Mouse (Mus musculus): ENCODE data around the gene Efcab6. TPM values are rescaled to one million over a fixed set of nuclear protein-coding genes. Genes with fewer than 3 reads are reported as not detected.

The Efcab6 gene
- polyA plus RNA-seq, 1 experiment, result not detected

- TF ChIP-seq CTCF (IDR thresholded peaks at IDR 0.05; ENCODE audit: low read depth, low read length) (no peak), POLR2A (IDR thresholded peaks at IDR 0.05; ENCODE audit: insufficient read depth, low read length) (no peak), EP300 (IDR thresholded peaks at IDR 0.05; ENCODE audit: insufficient read depth, low read depth, low read length) (no peak)
- no peaks in the 10 kb centered on the region for H3K4me1 ChIP-seq (ENCODE audit: control insufficient read depth, insufficient read depth, low read length)
- H3K27me3 ChIP-seq (ENCODE audit: control insufficient read depth, insufficient read depth, low read length, poor library complexity, severe bottlenecking), result no peaks in the 10 kb centered on the region
- H3K36me3 ChIP-seq (ENCODE audit: control insufficient read depth, insufficient read depth, low read length, poor library complexity, severe bottlenecking), result no peaks in the 10 kb centered on the region
- no peak overlapping the region for H3K9ac ChIP-seq (ENCODE audit: low read depth, poor library complexity, severe bottlenecking)
- H3K27ac ChIP-seq (ENCODE audit: insufficient read depth, low read length), result no peak overlapping the region
- H3K4me3 ChIP-seq (ENCODE audit: low read depth, low read length), result no peak overlapping the region
- no peaks in the 10 kb centered on the region for H3K9me3 ChIP-seq (replicated peaks; ENCODE audit: control insufficient read depth, insufficient read depth, low read length, poor library complexity, severe bottlenecking)
Observed at GRCm38 (mm10) chr15:83965126-83965525, 100.1 kb downstream of the Efcab6 start.

DNA sequence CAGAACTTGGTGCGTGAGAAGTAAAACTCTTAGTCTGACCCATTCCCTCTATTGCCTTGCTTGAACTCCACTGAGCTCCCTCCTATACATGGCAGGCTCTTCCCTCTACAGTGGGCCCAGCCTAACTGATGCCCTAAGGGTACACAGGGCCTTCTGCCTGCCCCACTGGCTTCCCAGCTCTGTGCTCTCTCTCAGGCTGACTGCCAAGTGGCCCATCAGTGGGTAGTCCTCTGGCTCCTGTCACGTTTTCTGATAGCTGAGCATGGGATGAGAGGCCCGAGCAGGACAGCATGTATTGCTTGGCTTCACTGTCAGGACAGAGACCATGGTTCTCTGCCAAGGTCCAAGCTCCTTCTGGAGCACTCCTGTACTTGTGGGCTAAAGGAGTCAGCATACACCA lies 106.8 kb downstream of the Efcab6 start:
- Histone ChIP-seq H3K9ac (ENCODE audit: low read depth, poor library complexity, severe bottlenecking) (no peak overlapping the region), H3K27me3 (ENCODE audit: control insufficient read depth, insufficient read depth, low read length, poor library complexity, severe bottlenecking) (no peaks in the 10 kb centered on the region), H3K4me3 (ENCODE audit: low read depth, low read length) (no peak overlapping the region), H3K27ac (ENCODE audit: insufficient read depth, low read length) (no peak overlapping the region), H3K9me3 (replicated peaks; ENCODE audit: control insufficient read depth, insufficient read depth, low read length, poor library complexity, severe bottlenecking) (no peaks in the 10 kb centered on the region), H3K4me1 (ENCODE audit: control insufficient read depth, insufficient read depth, low read length) (no peaks in the 10 kb centered on the region), H3K36me3 (ENCODE audit: control insufficient read depth, insufficient read depth, low read length, poor library complexity, severe bottlenecking) (no peaks in the 10 kb centered on the region)
- no peak for TF ChIP-seq EP300 (IDR thresholded peaks at IDR 0.05; ENCODE audit: insufficient read depth, low read depth, low read length)
- TF ChIP-seq POLR2A (IDR thresholded peaks at IDR 0.05; ENCODE audit: insufficient read depth, low read length), result no peak
- no peak for TF ChIP-seq CTCF (IDR thresholded peaks at IDR 0.05; ENCODE audit: low read depth, low read length)

DNA sequence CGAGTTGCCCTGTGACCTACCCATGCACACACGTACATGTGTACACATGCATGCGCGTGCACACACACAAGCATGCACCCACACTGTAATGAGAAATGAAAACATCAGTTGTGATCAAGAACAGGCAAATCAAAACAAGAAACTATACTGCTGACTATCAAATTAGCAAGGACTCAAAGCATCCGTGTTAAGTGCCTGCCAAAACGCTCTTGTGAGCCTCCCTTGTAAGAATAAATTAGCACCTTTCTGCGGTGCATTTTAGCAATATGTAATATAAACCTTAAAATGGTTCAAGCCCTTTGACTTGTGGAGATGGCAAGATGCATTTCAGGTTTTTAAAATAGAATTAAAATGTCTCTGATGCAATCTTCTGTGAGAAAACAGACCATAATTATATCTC lies 108.2 kb downstream of the Efcab6 start:
- Histone ChIP-seq H3K4me3 (ENCODE audit: low read depth, low read length) (no peak overlapping the region), H3K27ac (ENCODE audit: insufficient read depth, low read length) (no peak overlapping the region), H3K27me3 (ENCODE audit: control insufficient read depth, insufficient read depth, low read length, poor library complexity, severe bottlenecking) (no peaks in the 10 kb centered on the region), H3K9ac (ENCODE audit: low read depth, poor library complexity, severe bottlenecking) (no peak overlapping the region), H3K9me3 (replicated peaks; ENCODE audit: control insufficient read depth, insufficient read depth, low read length, poor library complexity, severe bottlenecking) (no peaks in the 10 kb centered on the region), H3K4me1 (ENCODE audit: control insufficient read depth, insufficient read depth, low read length) (no peaks in the 10 kb centered on the region), H3K36me3 (ENCODE audit: control insufficient read depth, insufficient read depth, low read length, poor library complexity, severe bottlenecking) (no peaks in the 10 kb centered on the region)
- TF ChIP-seq EP300 (IDR thresholded peaks at IDR 0.05; ENCODE audit: insufficient read depth, low read depth, low read length), result no peak
- TF ChIP-seq CTCF (IDR thresholded peaks at IDR 0.05; ENCODE audit: low read depth, low read length), result no peak
- no peak for TF ChIP-seq POLR2A (IDR thresholded peaks at IDR 0.05; ENCODE audit: insufficient read depth, low read length)

DNA sequence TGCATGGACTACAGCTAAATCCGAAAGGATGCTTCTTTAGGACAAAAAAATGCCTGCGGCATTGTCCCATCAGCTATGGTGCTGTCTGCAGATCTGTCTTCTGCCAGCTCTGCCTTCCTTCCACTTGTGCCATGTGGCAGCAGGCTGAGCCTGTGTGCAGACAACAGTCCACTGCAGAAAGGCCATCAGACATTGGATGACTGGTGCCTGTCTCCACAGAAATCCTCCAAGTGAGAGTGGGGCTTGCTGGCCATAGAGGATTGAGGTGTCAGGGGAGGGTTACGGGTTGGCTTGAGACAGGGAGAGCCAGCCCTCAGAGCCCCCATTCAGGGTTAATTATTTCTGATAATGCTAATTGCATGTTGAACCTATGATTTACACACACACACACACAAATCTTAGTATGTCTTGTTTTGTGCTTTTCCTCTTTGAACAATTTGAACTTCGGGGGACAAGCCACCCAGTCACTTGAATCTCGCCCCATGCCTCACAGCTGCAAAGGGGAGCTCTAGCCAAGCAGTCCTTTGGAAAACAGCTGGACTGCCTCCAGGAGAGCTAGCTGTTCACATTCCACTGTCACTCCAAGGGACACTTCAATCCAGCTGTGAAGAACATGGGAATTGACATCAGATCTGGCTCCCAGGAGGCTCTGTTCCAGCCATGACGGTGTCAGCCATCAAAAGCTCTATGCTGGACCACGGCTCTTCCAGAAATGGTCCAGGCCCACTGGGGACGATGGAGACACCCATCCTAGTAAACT lies 109.1 kb downstream of the Efcab6 start:
- no peaks in the 10 kb centered on the region for H3K36me3 ChIP-seq (ENCODE audit: control insufficient read depth, insufficient read depth, low read length, poor library complexity, severe bottlenecking)
- H3K9ac ChIP-seq (ENCODE audit: low read depth, poor library complexity, severe bottlenecking), result no peak overlapping the region
- H3K4me3 ChIP-seq (ENCODE audit: low read depth, low read length), result no peak overlapping the region
- TF ChIP-seq CTCF (IDR thresholded peaks at IDR 0.05; ENCODE audit: low read depth, low read length) (no peak), EP300 (IDR thresholded peaks at IDR 0.05; ENCODE audit: insufficient read depth, low read depth, low read length) (no peak), POLR2A (IDR thresholded peaks at IDR 0.05; ENCODE audit: insufficient read depth, low read length) (no peak)
- H3K27ac ChIP-seq (ENCODE audit: insufficient read depth, low read length), result no peak overlapping the region
- H3K9me3 ChIP-seq (replicated peaks; ENCODE audit: control insufficient read depth, insufficient read depth, low read length, poor library complexity, severe bottlenecking), result no peaks in the 10 kb centered on the region
- H3K27me3 ChIP-seq (ENCODE audit: control insufficient read depth, insufficient read depth, low read length, poor library complexity, severe bottlenecking), result no peaks in the 10 kb centered on the region
- no peaks in the 10 kb centered on the region for H3K4me1 ChIP-seq (ENCODE audit: control insufficient read depth, insufficient read depth, low read length)

DNA sequence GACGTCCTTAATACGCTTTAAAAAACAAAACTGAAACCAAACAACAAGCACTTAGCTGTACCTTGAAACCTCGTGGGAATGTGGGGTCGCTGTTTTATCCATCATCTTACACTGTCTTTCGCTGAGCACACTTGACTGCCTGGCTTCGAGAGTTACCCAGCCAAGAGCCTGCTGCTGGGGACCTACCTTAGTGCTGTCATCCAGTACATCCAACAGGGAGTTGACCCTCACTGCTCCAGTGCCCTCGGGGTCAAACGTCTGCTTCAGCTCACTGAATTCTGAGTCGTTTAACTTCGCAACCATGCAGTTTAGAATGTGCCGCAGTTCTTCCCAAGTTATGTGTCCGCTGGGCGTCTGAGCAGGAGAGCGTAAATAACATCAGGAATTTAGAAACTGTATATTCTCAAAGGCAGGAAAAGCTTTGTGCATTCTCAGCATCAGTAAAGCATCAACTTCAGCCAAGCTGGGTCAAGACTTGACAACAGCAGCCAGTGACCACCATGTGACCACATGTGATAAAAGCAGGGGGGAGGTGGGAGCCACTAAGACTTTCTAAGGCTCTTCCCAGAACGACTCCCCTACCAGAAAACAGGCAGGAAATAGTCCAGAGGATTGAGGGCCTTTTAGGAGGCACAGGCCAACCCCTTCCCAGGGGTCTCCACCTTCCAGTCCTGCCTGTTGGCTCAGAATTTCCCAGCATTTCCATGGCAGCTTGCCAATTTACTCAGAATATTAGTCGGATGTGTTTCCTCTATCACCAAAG lies 115.3 kb downstream of the Efcab6 start:
- Histone ChIP-seq H3K36me3 (ENCODE audit: control insufficient read depth, insufficient read depth, low read length, poor library complexity, severe bottlenecking) (no peaks in the 10 kb centered on the region), H3K27ac (ENCODE audit: insufficient read depth, low read length) (no peak overlapping the region), H3K27me3 (ENCODE audit: control insufficient read depth, insufficient read depth, low read length, poor library complexity, severe bottlenecking) (no peaks in the 10 kb centered on the region), H3K9me3 (replicated peaks; ENCODE audit: control insufficient read depth, insufficient read depth, low read length, poor library complexity, severe bottlenecking) (no peaks in the 10 kb centered on the region), H3K4me1 (ENCODE audit: control insufficient read depth, insufficient read depth, low read length) (no peaks in the 10 kb centered on the region), H3K9ac (ENCODE audit: low read depth, poor library complexity, severe bottlenecking) (no peak overlapping the region), H3K4me3 (ENCODE audit: low read depth, low read length) (no peak overlapping the region)
- TF ChIP-seq CTCF (IDR thresholded peaks at IDR 0.05; ENCODE audit: low read depth, low read length) (no peak), EP300 (IDR thresholded peaks at IDR 0.05; ENCODE audit: insufficient read depth, low read depth, low read length) (no peak), POLR2A (IDR thresholded peaks at IDR 0.05; ENCODE audit: insufficient read depth, low read length) (no peak)

DNA sequence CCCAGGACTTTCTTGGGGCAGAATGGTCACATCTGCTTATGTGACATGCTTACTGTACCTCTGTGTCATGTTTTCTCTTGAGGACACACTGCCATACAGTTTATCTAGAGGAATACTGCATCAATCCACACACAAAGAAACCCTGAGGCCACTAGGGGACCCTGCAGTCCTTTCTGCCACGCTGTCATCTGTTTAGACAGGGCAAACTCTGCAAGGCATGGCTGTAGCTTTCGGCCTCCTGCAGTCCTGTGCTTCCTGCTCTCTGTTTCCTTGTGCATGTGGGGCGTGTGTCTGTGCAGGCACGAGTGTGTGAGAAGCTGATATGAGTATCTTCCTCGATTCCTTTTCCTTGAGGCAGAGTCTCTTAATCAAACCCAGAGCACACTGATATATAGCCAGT lies 125.5 kb downstream of the Efcab6 start:
- H3K9ac ChIP-seq (ENCODE audit: low read depth, poor library complexity, severe bottlenecking), result no peak overlapping the region
- no peak for TF ChIP-seq CTCF (IDR thresholded peaks at IDR 0.05; ENCODE audit: low read depth, low read length)
- no peak for TF ChIP-seq EP300 (IDR thresholded peaks at IDR 0.05; ENCODE audit: insufficient read depth, low read depth, low read length)
- no peak for TF ChIP-seq POLR2A (IDR thresholded peaks at IDR 0.05; ENCODE audit: insufficient read depth, low read length)
- H3K27ac ChIP-seq (ENCODE audit: insufficient read depth, low read length), result no peak overlapping the region
- no peaks in the 10 kb centered on the region for H3K36me3 ChIP-seq (ENCODE audit: control insufficient read depth, insufficient read depth, low read length, poor library complexity, severe bottlenecking)
- H3K4me1 ChIP-seq (ENCODE audit: control insufficient read depth, insufficient read depth, low read length), result no peaks in the 10 kb centered on the region
- H3K9me3 ChIP-seq (replicated peaks; ENCODE audit: control insufficient read depth, insufficient read depth, low read length, poor library complexity, severe bottlenecking), result no peaks in the 10 kb centered on the region
- H3K4me3 ChIP-seq (ENCODE audit: low read depth, low read length), result no peak overlapping the region
- no peaks in the 10 kb centered on the region for H3K27me3 ChIP-seq (ENCODE audit: control insufficient read depth, insufficient read depth, low read length, poor library complexity, severe bottlenecking)

All from ES-Bruce4 (cell line).